Mouse (Mus musculus): Measurements from ENCODE around the gene Mthfd1.

DNA sequence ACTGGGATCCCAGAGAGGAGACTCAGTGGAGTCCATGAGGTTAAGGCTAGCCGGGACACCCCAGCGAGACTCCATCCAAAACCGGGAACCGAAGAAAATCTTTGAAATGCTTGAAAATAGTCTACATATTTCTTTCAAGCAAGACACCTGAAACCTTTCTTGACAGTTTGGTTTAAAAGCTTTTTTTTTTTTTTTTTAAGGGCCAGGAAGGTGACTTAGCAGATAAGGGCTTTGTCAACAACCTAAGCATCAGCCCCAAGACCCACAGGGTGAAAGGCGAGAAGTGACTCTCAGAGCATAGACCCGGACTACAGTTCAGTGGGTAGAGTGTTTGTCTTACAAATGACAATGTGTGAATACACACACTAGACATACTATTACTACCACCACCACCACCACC, 19.8 kb upstream of the Mthfd1 start:
- TF ChIP-seq CTCF (IDR thresholded peaks at IDR 0.05) (no peak), EP300 (IDR thresholded peaks at IDR 0.05) (no peak)

All from lung, postnatal 0 days (tissue).